Mouse (Mus musculus) liver, postnatal 0 days (tissue): ENCODE measurements at regions not wholly inside any gene's neighbourhood (a gene's known extent, or its start where the extent isn't known, plus 50 kb on each side); places are given as distances from the start of the nearest gene placed in this dataset.

Source experiments
- ATAC-seq: fragments of 200-750 bp; cut with Nextera tagmentation; 2 replicates; pipeline ENCODE4 v1.8.0; 2017; ENCODE audit warnings: mild to moderate bottlenecking, moderate library complexity
- DNase-seq: peaks from one replicate; pipeline ENCODE4 v3.0.0-alpha.2; 2016
- H3K27ac ChIP-seq: fragments of 300-500 bp; sonication (generic); 2 replicates; pipeline ENCODE4 v1.5.1; 2014; ENCODE audit warnings: antibody characterized with exemption, moderate library complexity, mild to moderate bottlenecking, low read depth
- H3K27me3 ChIP-seq: fragments of 300-500 bp; sonication (generic); 2 replicates; pipeline ENCODE4 v1.6.1; 2014; ENCODE audit warnings: low read length, control low read depth, mixed read lengths; ENCODE audit not compliant: insufficient read depth
- H3K36me3 ChIP-seq: fragments of 300-500 bp; sonication (generic); replicated peaks from 2 replicates; pipeline ENCODE4 v1.6.1; 2014; ENCODE audit warnings: mild to moderate bottlenecking, control low read depth, low read length, moderate library complexity, mixed read lengths; ENCODE audit not compliant: insufficient read depth
- H3K4me1 ChIP-seq: fragments of 300-500 bp; sonication (generic); 2 replicates; pipeline ENCODE4 v1.6.1; 2014; ENCODE audit warnings: antibody characterized with exemption, mild to moderate bottlenecking, control low read depth; ENCODE audit not compliant: insufficient read depth
- H3K4me2 ChIP-seq: fragments of 300-500 bp; sonication (generic); 2 replicates; pipeline ENCODE4 v1.6.1; 2014; ENCODE audit warnings: low read depth, mild to moderate bottlenecking, low read length, moderate library complexity, mixed read lengths
- H3K4me3 ChIP-seq: fragments of 300-500 bp; sonication (generic); 2 replicates; pipeline ENCODE4 v1.5.1; 2014; ENCODE audit warnings: low read depth, low read length
- H3K9ac ChIP-seq: fragments of 300-500 bp; sonication (generic); replicated peaks from 2 replicates; pipeline ENCODE4 v1.6.1; 2014; ENCODE audit warnings: mild to moderate bottlenecking, moderate library complexity
- H3K9me3 ChIP-seq: fragments of 300-500 bp; sonication (generic); 2 replicates; pipeline ENCODE4 v1.6.1; 2016; ENCODE audit warnings: mild to moderate bottlenecking, control low read depth, low read length, mixed read lengths
- CTCF ChIP-seq: sonication (generic); IDR thresholded peaks from 2 replicates; pipeline ENCODE4 v1.5.1; 2016; ENCODE audit warnings: antibody characterized with exemption, low read depth
- EP300 ChIP-seq: IDR thresholded peaks from 2 replicates; pipeline ENCODE4 v1.6.1; 2016; ENCODE audit warnings: antibody characterized with exemption, low read depth, mild to moderate bottlenecking
- WGBS: fragments of 180-500 bp; shearing (Covaris S2); extraction: QIAGEN DNeasy Blood & Tissue Kit; methylation state at CpG from one replicate; pipeline ENCODE4 v1.1.7; 2014; ENCODE audit not compliant: insufficient replicate concordance; 5-methylcytosine and 5-hydroxymethylcytosine counted together

- Histone ChIP-seq H3K9me3 (no peaks in the 10 kb centered on the region), H3K4me3 (no peak overlapping the region), H3K9ac (no peak overlapping the region), H3K4me2 (no peak overlapping the region), H3K36me3 (no peaks in the 10 kb centered on the region), H3K27ac (no peak overlapping the region), H3K27me3 (no peaks in the 10 kb centered on the region), H3K4me1 (no peaks in the 10 kb centered on the region)
- TF ChIP-seq EP300 = no peak
- no peak for TF ChIP-seq CTCF
- WGBS = 72% methylated on average over 4 of the region's 4 CpGs
- ATAC-seq = no peak
- no peak for DNase-seq
Observed at GRCm38 (mm10) chr7:73195306-73195705, 180.0 kb upstream of the Rgma start.

GRCm38 (mm10) chr7:73196851-73197531, 178.3 kb upstream of the Rgma start:
- H3K27me3 ChIP-seq = no peaks in the 10 kb centered on the region
- DNase-seq (no peak), ATAC-seq (no peak)
- H3K9ac ChIP-seq = no peak overlapping the region
- H3K4me3 ChIP-seq = no peak overlapping the region
- no peaks in the 10 kb centered on the region for H3K9me3 ChIP-seq
- H3K36me3 ChIP-seq = no peaks in the 10 kb centered on the region
- no peak for TF ChIP-seq EP300
- no peak for TF ChIP-seq CTCF
- H3K27ac ChIP-seq = no peak overlapping the region
- no peaks in the 10 kb centered on the region for H3K4me1 ChIP-seq
- WGBS = 71% methylated on average over 12 of the region's 12 CpGs
- H3K4me2 ChIP-seq = no peak overlapping the region

- 71% methylated on average over 5 of the region's 5 CpGs for WGBS
- H3K4me3 ChIP-seq = no peak overlapping the region
- no peaks in the 10 kb centered on the region for H3K36me3 ChIP-seq
- H3K4me1 ChIP-seq = no peaks in the 10 kb centered on the region
- H3K27ac ChIP-seq = no peak overlapping the region
- H3K27me3 ChIP-seq = no peaks in the 10 kb centered on the region
- DNase-seq (no peak), ATAC-seq (no peak)
- H3K9me3 ChIP-seq = no peaks in the 10 kb centered on the region
- no peak overlapping the region for H3K9ac ChIP-seq
- TF ChIP-seq EP300 (no peak), CTCF (no peak)
- H3K4me2 ChIP-seq = no peak overlapping the region
Observed at GRCm38 (mm10) chr7:73198069-73198468, 177.2 kb upstream of the Rgma start.

GRCm38 (mm10) chr7:73199967-73200366, 175.3 kb upstream of the Rgma start:
- Histone ChIP-seq H3K9me3 (no peaks in the 10 kb centered on the region), H3K27me3 (no peaks in the 10 kb centered on the region), H3K4me2 (no peak overlapping the region), H3K9ac (no peak overlapping the region), H3K4me1 (no peaks in the 10 kb centered on the region), H3K4me3 (no peak overlapping the region), H3K36me3 (no peaks in the 10 kb centered on the region), H3K27ac (no peak overlapping the region)
- no peak for ATAC-seq
- DNase-seq = no peak
- 68% methylated on average over 6 of the region's 6 CpGs for WGBS
- TF ChIP-seq EP300 = no peak
- no peak for TF ChIP-seq CTCF

- ATAC-seq (no peak), DNase-seq (no peak)
- Histone ChIP-seq H3K4me2 (no peak overlapping the region), H3K27ac (no peak overlapping the region), H3K27me3 (no peaks in the 10 kb centered on the region), H3K36me3 (no peaks in the 10 kb centered on the region), H3K4me1 (no peaks in the 10 kb centered on the region), H3K9ac (no peak overlapping the region), H3K9me3 (no peaks in the 10 kb centered on the region), H3K4me3 (no peak overlapping the region)
- TF ChIP-seq CTCF (no peak), EP300 (no peak)
- 66% methylated on average over 6 of the region's 6 CpGs for WGBS
Observed at GRCm38 (mm10) chr7:73201330-73201729, 174.0 kb upstream of the Rgma start.

- DNase-seq (no peak), ATAC-seq (no peak)
- WGBS = 60% methylated on average over 7 of the region's 7 CpGs
- no peak overlapping the region for H3K4me2 ChIP-seq
- no peak for TF ChIP-seq CTCF
- no peak for TF ChIP-seq EP300
- no peaks in the 10 kb centered on the region for H3K4me1 ChIP-seq
- no peaks in the 10 kb centered on the region for H3K9me3 ChIP-seq
- H3K9ac ChIP-seq = no peak overlapping the region
- H3K4me3 ChIP-seq = no peak overlapping the region
- H3K27me3 ChIP-seq = no peaks in the 10 kb centered on the region
- no peaks in the 10 kb centered on the region for H3K36me3 ChIP-seq
- H3K27ac ChIP-seq = no peak overlapping the region
Observed at GRCm38 (mm10) chr7:73206922-73207811, 168.1 kb upstream of the Rgma start.
